32 mouse cellular contexts compared by ENCODE assay signal in genomic region chr8:94780491-94781154, GRCm38 (mm10). TPM values are rescaled to one million over a fixed set of nuclear protein-coding genes. Genes with fewer than 3 reads are reported as not detected.
DNase-seq lines count a peak whose midpoint lies in the region; ATAC-seq and TF ChIP-seq lines count a peak whose summit lies in the region.
"Had no signal": no experiment of that assay in that cellular context is flagged by ENCODE, and none has a peak within 500 bp of the region (broad histone marks: within the 10 kb centered on the region; RNA-seq: fewer than 3 reads in every experiment).

No protein-coding gene starts in this region.

- no peak overlapping the region for H3K9ac ChIP-seq in liver, embryonic 11.5 days (ENCODE audit: low read depth, low read length)
- H3K9ac ChIP-seq in intestine, postnatal 0 days (ENCODE audit: low read depth, low read length) = no peak overlapping the region
- H3K9ac ChIP-seq: embryonic facial prominence, embryonic 13.5 days; forebrain, embryonic 15.5 days; hindbrain, embryonic 12.5 days; lung, embryonic 14.5 days; midbrain, embryonic 13.5 days; neural tube, embryonic 13.5 days had no signal

- no peak for DNase-seq in liver, embryonic 11.5 days (ENCODE audit: low spot score)
- DNase-seq in liver = no peak
- DNase-seq in embryonic facial prominence, embryonic 10.5 days (ENCODE audit: low spot score) = no peak
- peak; percentile 51 for DNase-seq in yolk sac, embryonic 10.5 days (ENCODE audit: low spot score)
- no peak for DNase-seq in right cerebral cortex, adult 18-20 months
- DNase-seq in embryo, embryonic 11 days = no peak
- DNase-seq: adrenal gland, postnatal 10 days; B cell, adult 2 months; cerebellum, adult 8-10 months; cerebellum, postnatal 25 days; gastrocnemius, adult 2 months; gastrocnemius, postnatal 36 days; heart, postnatal 36 days; kidney, adult 8-10 months; kidney, postnatal 14 days; layer of hippocampus, adult 9-11 months; lung, embryonic 14.5 days; lung, postnatal 36 days; right cerebral cortex, postnatal 14 days; thymus, adult 2 months; thymus, postnatal 36 days had no signal

- no peaks in the 10 kb centered on the region for H3K27me3 ChIP-seq in liver, embryonic 11.5 days (replicated peaks; ENCODE audit: control insufficient read depth, insufficient read depth, low read length)
- 0 out of 2 replicates have a peak, but pooled peaks cover 7% of the 10 kb centered on the region for H3K27me3 ChIP-seq in embryonic facial prominence, embryonic 10.5 days (replicated peaks; ENCODE audit: low read depth, poor library complexity, severe bottlenecking)
- H3K27me3 ChIP-seq in intestine, postnatal 0 days (replicated peaks; ENCODE audit: control insufficient read depth, insufficient read depth, low read length) = no peaks in the 10 kb centered on the region
- H3K27me3 ChIP-seq: embryonic facial prominence, embryonic 13.5 days; forebrain, embryonic 15.5 days; hindbrain, embryonic 12.5 days; midbrain, embryonic 13.5 days; neural tube, embryonic 13.5 days; Patski had no signal

- no peak overlapping the region for H3K27ac ChIP-seq in liver, embryonic 11.5 days (ENCODE audit: low read depth, low read length)
- H3K27ac ChIP-seq in embryonic facial prominence, embryonic 10.5 days (replicated peaks) = 0 out of 2 replicates have a peak overlapping the region, but pooled peaks have one; percentile 10
- peak overlapping the region; percentile 94 for H3K27ac ChIP-seq in intestine, postnatal 0 days (ENCODE audit: low read depth, low read length)
- H3K27ac ChIP-seq: embryonic facial prominence, embryonic 13.5 days; forebrain, embryonic 15.5 days; hindbrain, embryonic 12.5 days; midbrain, embryonic 13.5 days; neural tube, embryonic 13.5 days had no signal

- TF ChIP-seq CTCF in intestine, postnatal 0 days (IDR thresholded peaks at IDR 0.05; ENCODE audit: low read depth) = 0 out of 2 replicates have a peak, but pooled peaks have one; percentile 5

- peaks cover 32% of the 10 kb centered on the region for H3K4me1 ChIP-seq in liver, embryonic 11.5 days (replicated peaks; ENCODE audit: control insufficient read depth, insufficient read depth, low read length)
- peaks cover 43% of the 10 kb centered on the region for H3K4me1 ChIP-seq in embryonic facial prominence, embryonic 10.5 days
- H3K4me1 ChIP-seq in intestine, postnatal 0 days (replicated peaks; ENCODE audit: control insufficient read depth, insufficient read depth, low read length) = peaks cover 19% of the 10 kb centered on the region

- H3K4me2 ChIP-seq in liver, embryonic 11.5 days = no peak overlapping the region
- H3K4me2 ChIP-seq in intestine, postnatal 0 days (replicated peaks; ENCODE audit: low read depth) = no peak overlapping the region
- H3K4me2 ChIP-seq: forebrain, embryonic 15.5 days; hindbrain, embryonic 12.5 days; lung, embryonic 14.5 days; midbrain, embryonic 13.5 days; neural tube, embryonic 13.5 days had no signal

- H3K9me3 ChIP-seq in liver, embryonic 11.5 days (ENCODE audit: control insufficient read depth, low read length) = no peaks in the 10 kb centered on the region
- no peaks in the 10 kb centered on the region for H3K9me3 ChIP-seq in embryonic facial prominence, embryonic 10.5 days
- H3K9me3 ChIP-seq in intestine, postnatal 0 days (ENCODE audit: control insufficient read depth) = no peaks in the 10 kb centered on the region
- H3K9me3 ChIP-seq: embryonic facial prominence, embryonic 13.5 days; forebrain, embryonic 10.5 days; forebrain, embryonic 15.5 days; hindbrain, embryonic 12.5 days; megakaryocyte, embryonic 14.5 days; midbrain, embryonic 13.5 days; neural tube, embryonic 13.5 days had no signal

- WGBS in liver, embryonic 11.5 days = 60% methylated on average over 21 of the region's 21 CpGs
- 79% methylated on average over 21 of the region's 21 CpGs for WGBS in embryonic facial prominence, embryonic 10.5 days
- 78% methylated on average over 21 of the region's 21 CpGs for WGBS in intestine, postnatal 0 days

- no peaks in the 10 kb centered on the region for H3K36me3 ChIP-seq in liver, embryonic 11.5 days (ENCODE audit: control insufficient read depth, insufficient read depth, low read length)
- H3K36me3 ChIP-seq in embryonic facial prominence, embryonic 10.5 days (replicated peaks) = no peaks in the 10 kb centered on the region
- peaks cover 11% of the 10 kb centered on the region for H3K36me3 ChIP-seq in intestine, postnatal 0 days (ENCODE audit: control insufficient read depth, insufficient read depth)
- H3K36me3 ChIP-seq: embryonic facial prominence, embryonic 13.5 days; forebrain, embryonic 15.5 days; hindbrain, embryonic 12.5 days; midbrain, embryonic 13.5 days; neural tube, embryonic 13.5 days had no signal

- peak; percentile 48; the same call in 1 of the 2 replicates for ATAC-seq in liver, embryonic 11.5 days (replicated peaks; ENCODE audit: low FRiP score)
- ATAC-seq in intestine, postnatal 0 days = no peak
- ATAC-seq: forebrain, embryonic 15.5 days; Patski had no signal

- no peak overlapping the region for H3K4me3 ChIP-seq in liver, embryonic 11.5 days (ENCODE audit: low read depth, low read length)
- H3K4me3 ChIP-seq in embryonic facial prominence, embryonic 10.5 days = no peak overlapping the region
- H3K4me3 ChIP-seq in intestine, postnatal 0 days (ENCODE audit: low read depth, low read length) = no peak overlapping the region
- H3K4me3 ChIP-seq: embryonic facial prominence, embryonic 13.5 days; forebrain, embryonic 10.5 days; forebrain, embryonic 15.5 days; gastrocnemius, adult 2 months; hindbrain, embryonic 12.5 days; megakaryocyte, embryonic 14.5 days; midbrain, embryonic 13.5 days; neural tube, embryonic 13.5 days had no signal

RNA-seq across cellular contexts. Expression of gene Cx3cl1, which starts 8.8 kb away (rescaled TPM):
- polyA plus RNA-seq in liver, embryonic 11.5 days (2014; fragmentation: Nextera tagmentation; extraction: Ambion mirVana) = 0.53 and 0.78 TPM in 2 replicates
- polyA plus RNA-seq in embryonic facial prominence, embryonic 10.5 days (2016; fragmentation: Nextera tagmentation; extraction: Ambion mirVana) = 4.5 and 5.5 TPM in 2 replicates
- polyA plus RNA-seq in intestine, postnatal 0 days (2015; fragmentation: Nextera tagmentation; extraction: Ambion mirVana) = 91.8 and 95.5 TPM in 2 replicates

RNA-seq across cellular contexts. Expression of gene Ccl17, which starts 29.6 kb away (rescaled TPM):
- polyA plus RNA-seq in liver, embryonic 11.5 days (2014; fragmentation: Nextera tagmentation; extraction: Ambion mirVana) = 0.62 and 1.3 TPM in 2 replicates
- not detected in 2 replicates for polyA plus RNA-seq in embryonic facial prominence, embryonic 10.5 days (2016; fragmentation: Nextera tagmentation; extraction: Ambion mirVana)
- 1.2 and 1.3 TPM in 2 replicates for polyA plus RNA-seq in intestine, postnatal 0 days (2015; fragmentation: Nextera tagmentation; extraction: Ambion mirVana)
- polyA plus RNA-seq: embryonic facial prominence, embryonic 13.5 days; forebrain, embryonic 10.5 days; hindbrain, embryonic 12.5 days; limb, embryonic 11.5 days; lung, embryonic 14.5 days; neural tube, embryonic 13.5 days had no signal

RNA-seq across cellular contexts. Expression of gene Ccl22, which starts 35.2 kb away (rescaled TPM):
- polyA plus RNA-seq in liver, embryonic 11.5 days (2014; fragmentation: Nextera tagmentation; extraction: Ambion mirVana) = not detected in 2 replicates
- polyA plus RNA-seq in embryonic facial prominence, embryonic 10.5 days (2016; fragmentation: Nextera tagmentation; extraction: Ambion mirVana) = not detected in 2 replicates
- polyA plus RNA-seq in intestine, postnatal 0 days (2015; fragmentation: Nextera tagmentation; extraction: Ambion mirVana) = 0.05 TPM in 1 of 2 replicates, not detected in the other
- polyA plus RNA-seq: embryonic facial prominence, embryonic 13.5 days; forebrain, embryonic 10.5 days; forebrain, embryonic 15.5 days; heart, embryonic 14.5 days; hindbrain, embryonic 12.5 days; limb, embryonic 11.5 days; lung, embryonic 14.5 days; midbrain, embryonic 13.5 days; neural tube, embryonic 13.5 days; Patski had no signal

RNA-seq across cellular contexts. Expression of gene Coq9, which starts 57.5 kb away (rescaled TPM):
- polyA plus RNA-seq in liver, embryonic 11.5 days (2014; fragmentation: Nextera tagmentation; extraction: Ambion mirVana) = 82.2 and 82.9 TPM in 2 replicates
- polyA plus RNA-seq in embryonic facial prominence, embryonic 10.5 days (2016; fragmentation: Nextera tagmentation; extraction: Ambion mirVana) = 48.1 and 49.6 TPM in 2 replicates
- 79.4 and 80.7 TPM in 2 replicates for polyA plus RNA-seq in intestine, postnatal 0 days (2015; fragmentation: Nextera tagmentation; extraction: Ambion mirVana)

RNA-seq across cellular contexts. Expression of gene Ciapin1, which starts 57.5 kb away (rescaled TPM):
- polyA plus RNA-seq in liver, embryonic 11.5 days (2014; fragmentation: Nextera tagmentation; extraction: Ambion mirVana) = 94.8 and 99.5 TPM in 2 replicates
- 193 and 200 TPM in 2 replicates for polyA plus RNA-seq in embryonic facial prominence, embryonic 10.5 days (2016; fragmentation: Nextera tagmentation; extraction: Ambion mirVana)
- polyA plus RNA-seq in intestine, postnatal 0 days (2015; fragmentation: Nextera tagmentation; extraction: Ambion mirVana) = 88.1 and 95.1 TPM in 2 replicates

Comparison
In these comparisons a context has a peak if more than half of its experiments do, and no peak if none do; other contexts are left out.
1. RNA of gene Cx3cl1, which starts 8.8 kb away (polyA plus RNA-seq): 91.8 to 95.5 TPM in intestine, postnatal 0 days; 4.5 to 5.5 TPM in embryonic facial prominence, embryonic 10.5 days and 0.53 to 0.78 TPM in liver, embryonic 11.5 days; every median in the first group is over 10 times any median in the second.